Mouse (Mus musculus): ENCODE measurements at regions not wholly inside any gene's neighbourhood (a gene's known extent, or its start where the extent isn't known, plus 50 kb on each side); places are given as distances from the start of the nearest gene placed in this dataset.

DNA sequence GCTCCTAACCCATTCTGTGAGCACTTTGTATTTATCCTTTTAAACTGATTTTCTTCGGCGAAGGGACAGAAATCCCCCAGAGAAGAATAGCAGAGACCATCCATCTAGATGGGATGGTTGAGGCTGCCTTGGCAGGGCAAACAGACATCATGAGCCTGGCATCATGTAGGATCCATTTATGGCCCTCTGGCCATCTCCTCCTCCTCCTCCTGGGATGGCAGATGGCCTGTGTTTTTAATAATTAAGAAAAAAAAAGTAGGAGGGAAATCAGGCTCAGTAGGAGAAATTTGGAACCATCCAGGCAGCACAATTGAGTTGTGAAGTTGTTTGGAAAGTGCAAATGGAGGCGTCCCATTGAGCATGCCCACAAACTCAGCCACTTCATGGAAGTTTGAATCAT, 58.8 kb upstream of the Tnp1 start:
- TF ChIP-seq POLR2A (IDR thresholded peaks at IDR 0.05; ENCODE audit: low read depth, low read length) (no peak), CTCF (conservative IDR thresholded peaks at IDR 0.05; ENCODE audit: insufficient read depth, insufficient read length, low read depth, low read length) (no peak)
